8 mouse cellular contexts compared by ENCODE assay signal in genomic region chr2:26493021-26493781, GRCm38 (mm10). TPM values are rescaled to one million over a fixed set of nuclear protein-coding genes. Genes with fewer than 3 reads are reported as not detected.
DNase-seq lines count a peak whose midpoint lies in the region; ATAC-seq and TF ChIP-seq lines count a peak whose summit lies in the region.

No protein-coding gene starts in this region.

- peak; percentile 41; the same call in 1 of the 2 replicates for TF ChIP-seq POLR2A in embryonic fibroblast, embryonic 13.5 days (IDR thresholded peaks at IDR 0.05; ENCODE audit: low read depth, low read length)

- H3K27me3 ChIP-seq in neural tube, embryonic 11.5 days (ENCODE audit: control insufficient read depth, insufficient read depth, low read length) = no peaks in the 10 kb centered on the region
- no peaks in the 10 kb centered on the region for H3K27me3 ChIP-seq in intestine, embryonic 14.5 days (replicated peaks; ENCODE audit: control insufficient read depth, insufficient read depth, low read length)

- no peak for DNase-seq in neural tube, embryonic 11.5 days (ENCODE audit: low spot score)
- no peak for DNase-seq in neural tube, embryonic 10.5 days (ENCODE audit: extremely low spot score, low spot score)
- no peak for DNase-seq in intestine, embryonic 14.5 days (ENCODE audit: low spot score)
- peak; percentile 70 for DNase-seq in lung, postnatal 36 days
- DNase-seq in thymus, postnatal 0 days (ENCODE audit: low spot score) = peak; percentile 74
- DNase-seq in adrenal gland, adult 8-10 months = no peak
- DNase-seq in urinary bladder, postnatal 25 days (ENCODE audit: low spot score) = no peak

- peaks cover 97% of the 10 kb centered on the region for H3K4me1 ChIP-seq in neural tube, embryonic 11.5 days (ENCODE audit: control insufficient read depth, insufficient read depth, low read length)
- peaks cover 22% of the 10 kb centered on the region for H3K4me1 ChIP-seq in embryonic fibroblast, embryonic 13.5 days (ENCODE audit: control insufficient read depth, insufficient read depth, low read length)
- H3K4me1 ChIP-seq in intestine, embryonic 14.5 days (replicated peaks; ENCODE audit: control insufficient read depth, insufficient read depth, low read length) = peaks cover 67% of the 10 kb centered on the region

- H3K9ac ChIP-seq in neural tube, embryonic 11.5 days (ENCODE audit: low read length) = peak overlapping the region; percentile 24
- H3K9ac ChIP-seq in intestine, embryonic 14.5 days (ENCODE audit: low read length) = 0 out of 2 replicates have a peak overlapping the region, but pooled peaks have one; percentile 10

- no peak for ATAC-seq in neural tube, embryonic 11.5 days (ENCODE audit: insufficient read depth, low FRiP score, low TSS enrichment)
- no peak for ATAC-seq in intestine, embryonic 14.5 days (replicated peaks; ENCODE audit: low FRiP score, low TSS enrichment, low read depth)

- H3K36me3 ChIP-seq in neural tube, embryonic 11.5 days (ENCODE audit: control insufficient read depth, insufficient read depth, low read length) = peaks cover 3% of the 10 kb centered on the region; the same call in 1 of the 2 replicates
- 0 out of 2 replicates have a peak, but pooled peaks cover 1% of the 10 kb centered on the region for H3K36me3 ChIP-seq in intestine, embryonic 14.5 days (ENCODE audit: control insufficient read depth, insufficient read depth, low read length)

- peak overlapping the region; percentile 19 for H3K4me2 ChIP-seq in neural tube, embryonic 11.5 days (ENCODE audit: low read depth)
- peak overlapping the region; percentile 16 for H3K4me2 ChIP-seq in intestine, embryonic 14.5 days (ENCODE audit: low read length)

- no peaks in the 10 kb centered on the region for H3K9me3 ChIP-seq in neural tube, embryonic 11.5 days (ENCODE audit: control insufficient read depth, low read length)
- H3K9me3 ChIP-seq in intestine, embryonic 14.5 days (ENCODE audit: control insufficient read depth, low read length) = no peaks in the 10 kb centered on the region

- peak overlapping the region; percentile 51 for H3K27ac ChIP-seq in neural tube, embryonic 11.5 days (ENCODE audit: low read depth, low read length)
- H3K27ac ChIP-seq in embryonic fibroblast, embryonic 13.5 days (ENCODE audit: insufficient read depth, low read length) = peak overlapping the region; percentile 82
- H3K27ac ChIP-seq in intestine, embryonic 14.5 days (ENCODE audit: low read depth) = peak overlapping the region; percentile 64; the same call in 1 of the 2 replicates

- H3K4me3 ChIP-seq in neural tube, embryonic 11.5 days (ENCODE audit: low read depth, low read length) = no peak overlapping the region
- no peak overlapping the region for H3K4me3 ChIP-seq in embryonic fibroblast, embryonic 13.5 days (ENCODE audit: insufficient read depth, low read length)
- H3K4me3 ChIP-seq in intestine, embryonic 14.5 days (ENCODE audit: low read depth, low read length) = no peak overlapping the region

- WGBS in neural tube, embryonic 11.5 days = 24% methylated on average over 9 of the region's 9 CpGs
- 12% methylated on average over 9 of the region's 9 CpGs for WGBS in intestine, embryonic 14.5 days

- no peak for TF ChIP-seq CTCF in embryonic fibroblast, embryonic 13.5 days (IDR thresholded peaks at IDR 0.05; ENCODE audit: borderline replicate concordance, insufficient read depth, low read length)

RNA-seq across cellular contexts. Expression of gene Notch1, which starts 23.3 kb away (rescaled TPM):
- polyA plus RNA-seq in neural tube, embryonic 11.5 days (2014; fragmentation: Nextera tagmentation; extraction: Ambion mirVana) = 56.9 and 60.4 TPM in 2 replicates
- 19.2 and 24.3 TPM in 2 replicates for polyA plus RNA-seq in embryonic fibroblast, embryonic 13.5 days (2011; ENCODE audit: insufficient read length, low read depth, missing spikeins)
- polyA plus RNA-seq in intestine, embryonic 14.5 days (2014; fragmentation: Nextera tagmentation; extraction: Ambion mirVana) = 21.6 and 24.3 TPM in 2 replicates
- polyA plus RNA-seq in thymus, postnatal 0 days (2015; fragmentation: Nextera tagmentation; extraction: Ambion mirVana) = 44.3 and 54.9 TPM in 2 replicates
- total RNA-seq in adrenal gland, adult 8-10 months (2022) = 10 to 100 TPM; 23.7 to 32.6 (median 28.4) TPM

RNA-seq across cellular contexts. Expression of gene Sec16a, which starts 48.2 kb away (rescaled TPM):
- 40.2 and 40.5 TPM in 2 replicates for polyA plus RNA-seq in neural tube, embryonic 11.5 days (2014; fragmentation: Nextera tagmentation; extraction: Ambion mirVana)
- 59.4 and 70.1 TPM in 2 replicates for polyA plus RNA-seq in embryonic fibroblast, embryonic 13.5 days (2011; ENCODE audit: insufficient read length, low read depth, missing spikeins)
- polyA plus RNA-seq in intestine, embryonic 14.5 days (2014; fragmentation: Nextera tagmentation; extraction: Ambion mirVana) = 33.7 and 39.8 TPM in 2 replicates
- 12.4 and 12.9 TPM in 2 replicates for polyA plus RNA-seq in thymus, postnatal 0 days (2015; fragmentation: Nextera tagmentation; extraction: Ambion mirVana)
- total RNA-seq in adrenal gland, adult 8-10 months (2022) = 10 to 100 TPM; 62.3 to 73.6 (median 67.1) TPM

Comparison
In these comparisons a context has a peak if more than half of its experiments do, and no peak if none do; other contexts are left out.
1. DNase-seq: peak in lung, postnatal 36 days (single experiment) and thymus, postnatal 0 days (single experiment); none in neural tube, embryonic 11.5 days (single experiment), neural tube, embryonic 10.5 days (single experiment), intestine, embryonic 14.5 days (single experiment), adrenal gland, adult 8-10 months (single experiment) and urinary bladder, postnatal 25 days (single experiment).
2. Peak in every context shown above with its lines, with median percentiles within 50 percentile points of each other: H3K27ac ChIP-seq.